Mouse (Mus musculus) gastrocnemius, postnatal 4 days (tissue): Measurements from ENCODE around the gene Myl6b. TPM values are rescaled to one million over a fixed set of nuclear protein-coding genes. Genes with fewer than 3 reads are reported as not detected.

Source experiments
- DNase-seq, 2 experiments: peaks; one replicate each; pipeline ENCODE4 v3.0.0; 2021 to 2022; ENCODE audit warnings: low spot score in 2 of 2, mixed read lengths in 2 of 2
- long read RNA-seq, 2 experiments: library from polyadenylated mRNA; stranded (forward); transcript quantifications; one replicate each; pipeline ENCODE4 v2.0.0; 2021
- total RNA-seq, 2 experiments: library from RNA; stranded (reverse); gene quantifications; 2 replicates each; pipeline ENCODE4 v1.2.3; 2021

Gene Myl6b
- total RNA-seq = 100 to 1,000 TPM; 119 to 139 TPM
- long read RNA-seq, experiment 1, partial matches to known transcripts = 2 of 3 reads
- long read RNA-seq, experiment 1, other reads (novel, unspliced or antisense) = 1 of 3 reads
- long read RNA-seq, experiment 2, partial matches to known transcripts = 4 of 6 reads
- long read RNA-seq, experiment 2, other reads (novel, unspliced or antisense) = 1 of 6 reads

DNA sequence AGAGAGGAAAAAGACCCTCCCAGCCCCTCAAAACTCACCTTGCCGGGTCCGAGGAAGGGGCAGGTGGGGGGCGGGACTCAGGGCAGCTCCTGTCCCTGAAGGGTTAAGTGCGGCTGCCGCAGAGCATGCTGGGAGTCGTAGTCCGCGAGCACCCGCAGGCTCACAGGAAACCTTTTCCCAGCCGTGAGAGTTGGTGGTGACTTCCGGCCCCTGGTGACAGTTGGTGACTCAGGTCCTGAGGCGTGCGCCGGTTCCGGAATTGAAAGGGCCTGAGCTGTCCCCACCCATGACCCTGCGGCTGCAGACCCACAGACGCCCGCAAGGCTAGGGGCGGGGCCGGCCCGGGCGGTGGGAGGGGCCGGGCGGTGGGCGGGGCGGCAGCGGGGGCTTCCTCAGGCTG, at the start of gene Myl6b:
TSS of gene Myl6b (minus strand) at position 96 of the 400 bp plus-strand sequence.
- DNase-seq = peak; percentile 85 to 94

DNA sequence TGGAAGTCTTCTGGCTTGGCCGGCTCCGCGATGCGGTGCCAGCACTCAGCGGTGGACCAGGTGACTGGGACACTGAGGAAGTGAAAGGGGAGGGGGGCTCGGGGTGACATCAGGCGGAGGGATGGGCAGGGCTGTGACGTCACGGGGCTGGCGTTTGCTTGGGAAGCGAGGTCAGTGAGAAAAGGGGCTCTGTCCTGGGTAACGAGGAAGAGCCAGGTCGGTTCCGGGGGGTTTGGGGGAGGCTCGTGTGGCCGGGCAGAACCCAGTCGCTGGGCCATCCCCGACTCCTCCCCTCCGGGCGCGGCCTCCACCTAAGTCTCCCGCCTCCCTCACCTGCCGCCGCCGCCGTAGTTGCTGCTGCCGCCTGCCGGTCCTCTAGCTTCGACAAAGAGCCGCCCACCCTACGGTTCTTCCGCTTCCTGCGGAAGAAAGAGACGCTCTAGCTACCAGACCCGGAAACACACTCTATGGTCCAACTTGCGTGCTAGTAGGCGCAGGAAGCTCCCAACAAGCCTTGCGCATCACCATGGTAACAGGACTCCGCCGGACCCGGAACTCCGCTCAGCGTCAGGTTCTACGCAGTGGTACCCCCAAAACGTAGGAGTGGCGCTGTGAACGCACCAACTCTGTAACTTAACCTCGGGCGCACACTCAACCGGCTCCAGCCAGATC, 49.0 kb upstream of the Myl6b start, which contains the start of gene Zc3h10:
TSS of gene Zc3h10 (minus strand) at position 414 of the 672 bp plus-strand sequence.
- DNase-seq = peak; percentile 77 to 90

DNA sequence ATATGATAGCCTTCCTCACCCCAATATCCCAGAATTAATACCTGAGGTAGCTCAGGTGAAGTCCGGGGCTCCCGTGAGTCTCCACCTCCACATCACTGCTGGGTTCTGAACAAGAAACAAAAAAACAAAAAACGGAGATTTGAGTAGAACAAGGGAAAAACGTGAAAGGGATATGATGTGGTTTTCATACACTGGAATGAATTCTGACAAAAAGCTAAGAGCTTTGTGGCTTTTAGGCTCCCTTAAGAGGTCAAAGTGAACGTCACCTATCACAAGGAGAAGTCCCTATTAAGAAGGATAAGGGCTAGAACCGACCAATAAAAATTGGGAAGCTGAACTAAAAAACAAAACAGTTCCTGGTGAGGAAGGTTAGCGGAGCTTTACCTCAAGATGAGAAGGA, 48.3 kb upstream of the Myl6b start:
- DNase-seq = no peak

DNA sequence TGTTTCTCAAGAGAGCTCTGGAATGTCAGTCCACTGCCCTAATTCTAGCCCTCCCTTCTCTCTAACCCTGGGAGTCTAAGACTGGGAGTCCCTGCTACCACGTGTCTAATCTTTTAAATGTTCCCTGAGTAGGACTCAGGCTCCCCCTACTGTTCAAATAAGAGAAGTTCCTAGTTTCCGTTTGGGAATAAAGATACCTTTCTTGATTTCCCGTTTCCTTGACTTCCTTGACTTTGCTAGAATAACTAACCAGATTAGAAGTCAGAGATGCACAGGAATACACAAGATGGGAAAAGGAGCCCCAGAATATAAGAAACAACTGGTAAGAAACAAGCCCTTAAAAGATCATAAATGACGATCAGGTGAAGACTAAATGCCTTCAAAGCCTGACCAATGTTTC, 47.9 kb upstream of the Myl6b start:
- no peak for DNase-seq

DNA sequence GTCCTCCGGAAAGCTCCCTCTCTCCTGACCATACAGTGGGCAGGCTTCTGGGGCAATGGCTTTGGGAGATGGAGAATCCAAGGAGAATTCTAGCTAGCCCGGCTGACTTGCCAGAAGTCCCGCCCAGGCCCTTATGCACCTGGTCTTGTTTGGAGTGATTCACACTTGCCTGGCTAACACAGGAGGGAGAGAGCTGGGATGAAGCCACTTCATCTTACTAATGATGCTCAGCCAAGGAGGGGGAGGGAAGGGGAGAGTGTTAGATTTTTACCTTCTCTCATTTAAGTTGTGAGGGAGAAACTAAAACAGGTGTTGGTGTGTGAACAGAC, 47.0 kb upstream of the Myl6b start:
- DNase-seq = no peak

DNA sequence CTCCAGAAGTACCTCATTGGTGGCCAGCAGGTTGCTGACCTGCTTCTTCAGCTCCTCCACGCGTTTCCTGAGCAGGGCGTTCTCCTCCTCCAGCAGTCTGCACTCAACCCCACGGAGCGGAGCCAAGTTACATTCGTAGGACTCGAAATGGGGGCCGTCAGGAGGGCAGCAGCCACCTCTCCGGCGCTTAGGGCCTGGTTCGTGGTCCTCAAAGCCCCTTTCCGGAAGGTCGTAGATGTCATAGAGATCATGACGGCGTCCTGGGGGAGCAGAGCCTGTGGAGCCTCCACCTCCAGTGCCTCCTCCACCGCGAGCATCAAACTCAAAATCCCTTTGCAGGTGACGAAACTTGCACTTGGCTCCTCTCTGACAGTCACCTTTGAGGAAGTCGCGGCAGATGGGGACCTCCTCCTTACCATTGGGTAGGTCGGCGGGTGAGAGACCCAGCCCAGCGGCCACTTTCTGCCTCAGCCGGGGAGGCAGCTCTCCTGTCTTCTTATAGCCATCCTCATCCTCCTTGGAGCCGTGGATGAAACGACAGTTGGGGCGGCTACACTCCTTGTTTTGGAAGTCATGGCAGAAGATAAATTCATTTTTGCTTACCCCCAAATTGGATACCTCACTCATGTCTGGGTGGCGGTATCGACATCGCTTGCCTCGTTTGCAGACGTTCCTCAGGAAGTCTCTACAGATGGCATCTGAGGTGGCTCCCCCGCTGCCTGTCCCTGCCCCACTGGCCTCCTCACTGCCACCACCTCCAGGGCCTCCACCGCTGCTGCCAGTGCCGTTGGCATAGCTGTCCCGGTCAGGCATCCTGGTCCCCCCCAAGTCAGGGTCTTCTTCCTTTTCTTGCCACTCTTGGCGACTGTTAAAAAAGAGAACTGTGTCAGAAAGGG, 46.4 kb upstream of the Myl6b start:
- no peak for DNase-seq

DNA sequence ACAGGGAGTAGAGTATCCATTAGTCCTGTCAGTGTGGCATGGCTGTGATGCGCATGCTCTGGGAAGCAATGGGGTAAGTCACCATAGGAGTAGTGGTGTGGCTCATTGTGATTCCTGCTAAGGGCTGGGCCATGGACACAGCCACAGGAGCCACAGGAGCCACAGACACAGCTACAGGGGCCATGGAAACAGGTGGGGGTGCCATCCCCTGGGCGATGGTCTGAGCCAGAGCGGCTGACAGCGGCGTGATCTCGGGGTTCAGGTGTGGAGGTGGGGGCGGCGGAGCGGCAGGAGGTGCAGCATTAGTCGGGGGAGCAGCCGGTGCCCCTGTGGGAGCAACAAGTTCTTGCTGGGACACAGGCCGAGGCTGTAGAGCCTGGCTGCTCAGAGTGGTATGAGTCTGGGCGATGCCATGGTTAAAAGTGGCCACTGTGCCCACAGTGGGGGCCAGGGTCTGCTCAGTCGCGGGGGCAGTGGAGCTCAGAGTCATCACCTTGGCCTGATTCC, 45.7 kb upstream of the Myl6b start:
- DNase-seq = no peak

DNA sequence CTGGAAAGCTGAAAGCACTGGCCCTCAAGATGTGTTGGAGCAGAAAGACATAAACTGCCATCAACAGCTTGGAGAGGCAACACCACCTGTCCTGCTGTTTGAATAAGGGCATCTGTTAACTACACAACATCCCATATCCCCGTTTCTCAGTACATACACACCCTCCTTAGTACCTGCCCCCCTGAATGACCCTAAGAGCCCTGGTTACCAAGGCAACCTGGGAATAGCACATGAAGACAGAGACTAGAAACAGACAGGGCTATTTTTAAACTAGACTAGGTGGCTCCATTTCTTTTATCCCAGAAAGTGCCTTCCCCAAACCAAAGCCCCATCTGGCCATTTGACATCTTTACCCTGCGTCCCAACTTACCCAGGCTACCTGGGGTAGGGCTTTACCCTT, 44.6 kb upstream of the Myl6b start:
- no peak for DNase-seq

DNA sequence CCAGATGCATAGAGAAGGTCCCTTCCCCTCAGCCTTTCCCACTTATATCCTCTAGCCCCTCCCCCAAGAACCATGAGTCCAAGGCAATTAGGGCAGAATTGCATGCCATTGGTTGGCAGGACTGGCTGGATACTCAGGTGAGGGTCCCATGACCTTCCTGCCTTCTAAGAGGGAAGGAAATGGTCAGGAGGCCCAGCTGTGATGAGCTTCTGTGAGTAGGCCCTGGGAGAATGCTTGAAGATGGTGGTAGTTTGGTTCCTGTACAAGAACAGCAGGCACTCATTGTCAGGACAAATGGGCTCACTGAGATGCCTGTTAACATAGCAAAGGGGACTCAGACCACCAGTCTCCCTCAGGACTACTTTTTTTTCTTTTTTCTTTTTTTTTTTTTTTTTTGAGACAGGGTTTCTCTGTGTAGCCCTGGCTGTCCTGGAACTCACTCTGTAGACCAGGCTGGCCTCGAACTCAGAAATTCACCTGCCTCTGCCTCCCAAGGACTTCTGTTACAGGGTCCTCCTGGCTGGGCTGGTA, 39.9 kb upstream of the Myl6b start:
- no peak for DNase-seq

DNA sequence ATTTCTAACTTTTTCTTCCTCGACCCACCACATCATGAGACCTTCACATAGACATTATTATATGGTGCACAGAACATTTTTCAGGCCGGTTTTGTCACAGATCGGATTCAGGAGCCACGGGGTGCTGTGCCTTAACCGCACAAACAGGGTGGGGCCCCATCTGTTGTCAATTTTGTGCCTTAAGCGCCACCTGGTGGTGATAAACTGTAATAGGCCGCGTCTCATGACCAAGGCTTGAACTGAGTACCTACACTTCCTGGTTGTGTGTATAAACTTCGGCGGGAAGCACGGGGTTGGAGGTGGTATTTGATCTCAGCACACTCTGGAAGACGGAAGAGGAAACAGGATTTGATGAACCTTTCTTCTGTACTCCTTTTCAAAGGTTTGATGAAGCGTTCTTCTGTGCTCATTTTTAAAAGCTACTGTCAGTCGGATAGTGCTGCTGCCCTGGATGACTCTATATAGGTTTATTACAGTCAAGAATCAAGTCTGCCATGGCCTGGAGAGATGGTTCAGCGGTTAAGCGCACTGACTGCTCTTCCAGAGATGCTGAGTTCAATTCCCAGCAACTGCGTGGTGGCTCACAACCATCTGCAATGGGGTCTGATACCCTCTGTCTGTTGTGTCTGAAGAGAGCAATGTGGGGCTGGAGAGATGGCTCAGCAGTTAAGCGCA, 37.9 kb upstream of the Myl6b start:
- DNase-seq = peak; percentile 73 to 86

DNA sequence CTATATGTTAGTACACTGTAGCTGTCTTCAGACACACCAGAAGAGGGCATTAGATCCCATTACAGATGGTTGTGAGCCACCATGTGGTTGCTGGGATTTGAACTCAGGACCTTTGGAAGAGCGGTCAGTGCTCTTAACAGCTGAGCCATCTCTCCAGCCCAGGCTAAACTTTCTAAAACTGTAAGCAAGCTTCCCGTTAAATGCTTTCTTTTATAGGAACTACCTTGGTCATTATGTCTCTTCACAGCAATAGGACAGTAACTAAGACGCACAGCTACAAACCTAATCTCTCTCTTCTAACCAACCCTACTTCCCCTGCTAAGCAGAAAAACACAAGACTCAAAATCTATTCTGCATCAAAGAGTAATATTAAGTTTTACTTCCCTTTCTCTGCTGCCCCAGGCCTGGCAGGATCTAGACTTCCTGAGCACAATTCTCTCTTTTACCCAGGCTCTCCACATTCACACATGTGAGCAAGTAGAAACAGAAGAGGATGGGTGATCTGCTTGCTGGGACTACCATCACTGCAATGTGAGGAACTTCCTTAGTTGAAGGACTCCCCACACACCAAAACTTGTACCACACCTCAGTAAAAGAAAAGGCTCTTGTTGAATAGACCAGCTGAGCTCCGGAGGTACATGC, 37.3 kb upstream of the Myl6b start:
- DNase-seq = no peak

DNA sequence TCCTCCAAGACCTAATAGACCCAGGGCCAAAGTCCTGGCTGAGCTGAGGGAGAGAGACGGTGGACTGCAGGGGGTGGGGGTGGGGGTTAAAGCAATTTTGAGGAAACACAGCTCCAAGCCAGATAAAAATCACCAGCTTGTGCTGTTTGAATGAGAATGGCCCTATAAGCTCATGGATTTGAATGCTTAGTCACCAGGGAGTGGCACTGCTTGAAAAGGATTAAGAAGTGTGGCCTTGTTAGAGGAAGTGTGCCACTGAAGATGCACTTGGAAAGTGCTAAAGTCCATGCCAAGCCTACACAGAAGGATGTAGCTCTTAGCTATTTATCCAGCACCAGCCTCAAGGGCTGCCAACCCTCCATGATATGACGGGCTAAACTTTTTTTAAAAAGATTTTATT, 36.7 kb upstream of the Myl6b start:
- DNase-seq = no peak

DNA sequence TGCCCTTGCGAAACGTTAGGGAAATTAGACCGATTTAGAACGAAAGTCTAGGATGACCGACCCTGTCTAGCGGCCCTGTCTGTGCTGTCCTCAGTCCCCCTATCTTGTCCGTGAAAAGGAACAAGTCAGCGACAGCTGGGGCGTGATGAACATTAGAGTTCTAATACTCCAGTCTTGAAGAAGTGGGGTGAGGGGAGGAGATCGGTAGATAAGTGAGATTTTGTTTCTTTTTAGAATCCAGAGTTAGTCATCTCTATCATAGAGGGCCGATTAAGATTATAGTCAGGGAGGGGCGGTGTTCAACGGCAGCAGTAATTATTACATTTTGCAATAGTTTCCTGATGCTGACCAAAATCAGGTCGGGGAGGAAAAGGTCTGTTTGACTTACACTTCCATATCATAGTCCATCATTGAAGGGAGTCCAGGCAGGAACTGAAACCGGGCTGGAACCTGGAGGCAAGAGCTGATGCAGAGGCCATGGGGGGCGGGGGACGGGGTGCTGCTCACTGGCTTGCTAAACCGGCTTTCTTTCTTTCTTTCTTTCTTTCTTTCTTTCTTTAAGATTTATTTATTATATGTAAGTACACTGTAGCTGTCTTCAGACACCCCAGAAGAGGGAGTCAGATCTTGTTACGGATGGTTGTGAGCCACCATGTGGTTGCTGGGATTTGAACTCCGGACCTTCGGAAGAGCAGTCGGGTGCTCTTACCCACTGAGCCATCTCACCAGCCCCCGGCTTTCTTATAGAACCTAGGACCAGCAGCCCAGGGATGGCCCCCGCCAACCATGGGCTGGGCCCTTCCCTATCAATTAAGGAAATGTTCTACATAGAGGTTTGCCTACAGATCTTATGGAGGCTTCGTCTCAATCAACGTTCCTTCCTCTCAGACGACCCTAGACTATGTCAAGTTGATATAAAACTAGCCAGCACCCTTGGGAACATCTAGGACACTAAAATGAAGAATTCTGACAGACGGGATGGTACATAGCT, 28.2 kb upstream of the Myl6b start:
- no peak for DNase-seq

DNA sequence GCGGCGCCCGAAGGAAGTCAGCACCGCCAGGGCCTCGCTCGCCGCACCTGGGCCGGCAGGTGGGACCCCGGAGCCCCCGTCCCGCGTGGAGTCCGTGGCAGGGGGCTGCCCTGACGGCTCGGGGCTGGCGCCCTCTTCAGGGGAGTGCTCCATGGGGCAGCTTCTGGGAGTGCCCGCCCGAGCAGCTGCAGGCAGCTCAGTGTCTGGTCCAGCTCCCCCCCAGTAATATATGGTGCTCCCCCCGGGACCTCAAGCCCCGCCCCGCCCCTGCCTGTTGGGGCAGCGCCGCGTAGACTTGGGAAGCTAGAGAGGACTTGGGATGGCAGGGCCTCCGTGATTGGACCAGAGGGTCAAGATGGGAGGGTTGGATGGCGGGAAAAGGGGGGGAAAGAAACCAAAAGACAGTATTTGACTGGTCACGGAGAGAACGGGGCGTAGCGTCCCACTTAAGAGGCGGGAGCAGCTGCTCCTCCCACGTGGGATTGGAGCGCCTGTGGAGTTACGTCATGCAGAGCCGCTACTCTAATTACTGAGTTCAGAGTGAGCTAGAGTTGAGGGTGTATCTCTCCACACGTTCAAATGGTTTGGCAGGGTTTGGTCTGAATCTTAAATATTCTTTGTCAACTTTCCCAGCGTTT, 27.3 kb upstream of the Myl6b start, which contains the start of gene Esyt1:
TSS of gene Esyt1 (minus strand) at position 201 of the 638 bp plus-strand sequence.
- DNase-seq = peak; percentile 80 to 90

DNA sequence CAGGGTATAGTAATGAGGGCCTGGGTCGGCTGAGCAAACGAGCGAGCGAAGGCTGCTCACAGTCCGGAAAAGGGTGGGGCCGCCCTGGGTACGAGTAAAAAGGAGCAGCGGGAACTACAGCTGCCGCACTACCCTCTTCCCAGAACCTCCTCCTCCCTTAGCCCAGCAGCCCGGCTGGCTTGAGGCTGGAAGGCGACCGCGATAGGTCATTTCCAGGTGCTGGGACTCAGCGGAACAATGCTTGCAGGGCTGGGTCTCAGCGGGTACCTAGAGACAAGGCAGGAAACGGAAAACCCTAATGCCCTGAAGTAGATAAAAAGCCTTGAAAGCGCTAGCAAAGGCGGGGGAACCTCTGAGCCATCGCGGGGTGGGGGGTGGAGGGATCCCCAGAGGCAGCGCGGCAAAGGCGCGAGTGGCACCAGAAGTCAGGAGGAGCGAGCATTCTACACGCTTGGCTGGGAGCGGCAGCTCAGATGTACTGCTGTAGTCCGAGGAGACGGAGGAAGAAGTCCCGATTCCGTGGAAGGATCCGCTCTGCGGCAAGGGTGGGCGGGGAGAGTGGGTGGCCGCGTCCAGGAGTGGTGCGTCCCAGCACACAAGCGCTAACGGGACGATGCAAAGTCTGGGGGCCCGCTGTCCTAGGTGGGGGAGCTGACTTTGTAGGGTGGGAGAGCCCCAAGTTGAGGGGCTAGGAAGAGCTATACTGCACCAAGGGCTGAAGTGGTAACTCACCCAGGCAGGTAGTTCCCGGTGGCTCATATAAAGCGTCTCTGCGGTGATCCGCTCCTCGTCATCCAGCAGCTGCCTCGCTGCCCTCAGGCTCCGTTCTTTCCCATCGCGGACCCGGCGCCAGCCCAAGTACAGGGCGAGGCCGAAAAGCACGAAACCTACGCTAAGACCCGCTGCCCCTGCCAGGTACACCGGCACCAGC, 26.5 kb upstream of the Myl6b start:
- DNase-seq = peak in 1 of 2 experiments; percentile 73

DNA sequence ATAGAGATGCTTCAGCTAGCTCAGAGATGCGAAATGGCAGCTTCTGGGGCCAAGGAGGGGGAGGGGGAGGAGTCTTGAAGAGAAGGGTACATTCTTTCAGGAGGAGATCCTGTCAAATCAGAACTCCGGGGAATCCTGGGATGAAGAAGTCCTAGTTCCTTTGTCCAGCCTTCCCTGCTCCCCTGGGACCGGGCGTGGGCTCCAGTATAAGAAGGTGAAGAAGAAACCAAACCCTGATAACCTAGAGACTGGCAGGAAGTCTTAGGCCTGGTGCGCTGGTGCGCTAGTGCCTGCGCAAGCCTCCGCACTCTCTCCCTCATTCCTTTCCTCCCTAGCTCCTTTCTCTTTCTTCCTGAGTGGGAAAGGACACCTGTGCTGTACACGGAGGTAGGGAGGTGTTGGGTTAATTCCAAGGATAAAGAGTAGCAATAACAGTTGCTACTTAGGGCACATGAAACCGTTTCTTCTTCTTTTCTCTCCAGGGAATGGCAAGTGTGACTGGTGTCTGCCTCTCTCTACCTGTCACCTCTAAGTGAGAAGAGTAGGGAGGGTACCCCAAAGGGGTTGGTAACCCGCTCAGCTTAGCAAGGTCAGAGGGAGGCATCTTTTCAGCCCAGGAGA, 25.7 kb upstream of the Myl6b start:
- no peak for DNase-seq

DNA sequence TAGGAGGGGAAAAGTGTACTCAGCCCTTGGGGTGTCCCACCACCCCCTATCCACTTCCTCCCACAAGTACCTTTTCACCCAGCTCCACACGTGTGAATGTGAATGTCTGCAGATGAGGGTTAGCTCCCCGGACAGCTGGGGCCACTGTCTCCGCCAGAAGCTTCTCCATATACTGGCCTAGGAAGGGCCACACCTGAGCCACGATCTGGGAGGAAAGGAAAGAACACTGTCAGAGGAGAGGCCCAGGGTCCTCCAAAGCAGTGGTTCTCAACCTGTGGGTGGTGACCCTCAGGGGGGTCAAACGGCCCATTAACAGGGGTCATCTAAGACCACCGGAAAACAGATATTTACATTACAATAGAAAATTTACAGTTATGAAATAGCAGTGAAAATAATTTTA, 23.9 kb upstream of the Myl6b start:
- no peak for DNase-seq
